ENCODE assay signal across 9 mouse cellular contexts in genomic region chr5:24335888-24336511, GRCm38 (mm10). TPM values are rescaled to one million over a fixed set of nuclear protein-coding genes. Genes with fewer than 3 reads are reported as not detected.
DNase-seq lines count a peak whose midpoint lies in the region; ATAC-seq and TF ChIP-seq lines count a peak whose summit lies in the region.
"Had no signal": no experiment of that assay in that cellular context is flagged by ENCODE, and none has a peak within 500 bp of the region (broad histone marks: within the 10 kb centered on the region; RNA-seq: fewer than 3 reads in every experiment).

No protein-coding gene starts in this region.

- 19% methylated on average over 3 of the region's 3 CpGs for WGBS in embryonic facial prominence, embryonic 10.5 days
- 22% methylated on average over 3 of the region's 3 CpGs for WGBS in hindbrain, embryonic 10.5 days
- 24% methylated on average over 3 of the region's 3 CpGs for WGBS in limb, embryonic 12.5 days

- DNase-seq in left cerebral cortex, adult 18-20 months (ENCODE audit: low spot score in 2 of 2): peak; percentile 44 to 45
- no peak for DNase-seq in left cerebral cortex, adult 11 months (ENCODE audit: low spot score)
- no peak for DNase-seq in G1E (ENCODE audit: low spot score)
- DNase-seq in embryonic facial prominence, embryonic 10.5 days (ENCODE audit: low spot score): peak; percentile 76
- DNase-seq in hindbrain, embryonic 10.5 days (ENCODE audit: low spot score): peak; percentile 78

- H3K9ac ChIP-seq in limb, embryonic 12.5 days (replicated peaks): no peak overlapping the region

- peaks cover 10% of the 10 kb centered on the region for H3K27me3 ChIP-seq in G1E (ENCODE audit: insufficient read depth, low read length)
- peaks cover 6% of the 10 kb centered on the region for H3K27me3 ChIP-seq in embryonic facial prominence, embryonic 10.5 days (replicated peaks; ENCODE audit: low read depth, poor library complexity, severe bottlenecking)
- H3K27me3 ChIP-seq in hindbrain, embryonic 10.5 days (ENCODE audit: insufficient read depth, poor library complexity, severe bottlenecking): no peaks in the 10 kb centered on the region
- no peaks in the 10 kb centered on the region for H3K27me3 ChIP-seq in limb, embryonic 12.5 days
- H3K27me3 ChIP-seq in myocyte (ENCODE audit: control insufficient read depth, insufficient read depth, insufficient read length): no peaks in the 10 kb centered on the region

- no peak overlapping the region for H3K4me3 ChIP-seq in G1E (ENCODE audit: low read depth, low read length)
- no peak overlapping the region for H3K4me3 ChIP-seq in embryonic facial prominence, embryonic 10.5 days
- no peak overlapping the region for H3K4me3 ChIP-seq in hindbrain, embryonic 10.5 days
- H3K4me3 ChIP-seq in limb, embryonic 12.5 days (replicated peaks): no peak overlapping the region
- H3K4me3 ChIP-seq in myocyte: no peak overlapping the region
- H3K4me3 ChIP-seq: megakaryocyte, embryonic 14.5 days had no signal

- H3K79me2 ChIP-seq in myocyte (ENCODE audit: control insufficient read depth, insufficient read depth): no peaks in the 10 kb centered on the region

- H3K36me3 ChIP-seq in G1E (replicated peaks): peaks cover 22% of the 10 kb centered on the region
- 0 out of 2 replicates have a peak, but pooled peaks cover 5% of the 10 kb centered on the region for H3K36me3 ChIP-seq in embryonic facial prominence, embryonic 10.5 days (replicated peaks)
- peaks cover 18% of the 10 kb centered on the region for H3K36me3 ChIP-seq in hindbrain, embryonic 10.5 days
- H3K36me3 ChIP-seq in limb, embryonic 12.5 days: 0 out of 2 replicates have a peak, but pooled peaks cover 6% of the 10 kb centered on the region
- H3K36me3 ChIP-seq in myocyte (ENCODE audit: control insufficient read depth, insufficient read depth): no peaks in the 10 kb centered on the region

- H3K27ac ChIP-seq in embryonic facial prominence, embryonic 10.5 days (replicated peaks): peak overlapping the region; percentile 61
- H3K27ac ChIP-seq in hindbrain, embryonic 10.5 days: peak overlapping the region; percentile 81
- no peak overlapping the region for H3K27ac ChIP-seq in limb, embryonic 12.5 days

- no peak for TF ChIP-seq POLR2A in myocyte (IDR thresholded peaks at IDR 0.05; ENCODE audit: insufficient read length, low read depth)

- no peak overlapping the region for H3K4me2 ChIP-seq in limb, embryonic 12.5 days
- no peak overlapping the region for H3K4me2 ChIP-seq in myocyte (ENCODE audit: low read depth)

- TF ChIP-seq CTCF in G1E (IDR thresholded peaks at IDR 0.05; ENCODE audit: low read depth, low read length): 0 out of 2 replicates have a peak, but pooled peaks have one; percentile 33

- no peak overlapping the region for H3ac ChIP-seq in myocyte (ENCODE audit: control insufficient read depth, insufficient read length)

- H3K4me1 ChIP-seq in G1E (ENCODE audit: insufficient read depth, low read depth, low read length): peaks cover 11% of the 10 kb centered on the region
- peaks cover 44% of the 10 kb centered on the region for H3K4me1 ChIP-seq in embryonic facial prominence, embryonic 10.5 days
- H3K4me1 ChIP-seq in hindbrain, embryonic 10.5 days (replicated peaks): peaks cover 69% of the 10 kb centered on the region
- no peaks in the 10 kb centered on the region for H3K4me1 ChIP-seq in limb, embryonic 12.5 days (replicated peaks)

- H3K9me3 ChIP-seq in G1E (replicated peaks): no peaks in the 10 kb centered on the region
- no peaks in the 10 kb centered on the region for H3K9me3 ChIP-seq in embryonic facial prominence, embryonic 10.5 days
- H3K9me3 ChIP-seq in hindbrain, embryonic 10.5 days: no peaks in the 10 kb centered on the region
- H3K9me3 ChIP-seq in limb, embryonic 12.5 days: no peaks in the 10 kb centered on the region
- H3K9me3 ChIP-seq: megakaryocyte, embryonic 14.5 days had no signal

- ATAC-seq in G1E (ENCODE audit: extremely low read depth, insufficient number of reproducible peaks, low FRiP score, poor library complexity, severe bottlenecking): no peak
- peak; percentile 56; the same call in 1 of the 2 replicates for ATAC-seq in limb, embryonic 12.5 days (ENCODE audit: insufficient number of reproducible peaks, insufficient read depth, low FRiP score, low TSS enrichment, low read depth)
- ATAC-seq in erythroblast, adult 5-6 weeks (replicated peaks; ENCODE audit: low FRiP score, poor library complexity, severe bottlenecking): no peak

TF ChIP-seq in myocyte, 11 proteins besides CTCF, POLR2A, EP300 and RAD21:
- TF ChIP-seq REST (IDR thresholded peaks at IDR 0.05; ENCODE audit: insufficient read depth, insufficient read length): peak; percentile 38
- TF ChIP-seq MYOD1 (IDR thresholded peaks at IDR 0.05; ENCODE audit: control insufficient read depth in 1 of 3, insufficient read length in 2 of 3, low read depth in 2 of 3): peak in 1 of 3 experiments; percentile 3
- no peak for TF ChIP-seq TCF12 (IDR thresholded peaks at IDR 0.05; ENCODE audit: insufficient read depth, poor library complexity, severe bottlenecking)

RNA-seq across cellular contexts. Expression of gene Kcnh2, which starts 15.4 kb away (rescaled TPM):
- 10 to 100 TPM; 29.6 to 36.2 TPM for total RNA-seq in left cerebral cortex, adult 18-20 months (2021)
- total RNA-seq in G1E (2014; fragmentation: Nextera tagmentation): 3.3 and 6.8 TPM in 2 replicates
- 1.0 and 1.3 TPM in 2 replicates for total RNA-seq in G1E (2017)
- 12.6 and 15.1 TPM in 2 replicates for polyA plus RNA-seq in G1E (2012)
- polyA plus RNA-seq in embryonic facial prominence, embryonic 10.5 days (2016; fragmentation: Nextera tagmentation; extraction: Ambion mirVana): 10.9 and 13.7 TPM in 2 replicates
- 32.4 and 33.9 TPM in 2 replicates for polyA plus RNA-seq in hindbrain, embryonic 10.5 days (2016; fragmentation: Nextera tagmentation; extraction: Ambion mirVana)
- polyA plus RNA-seq in limb, embryonic 12.5 days (2016; fragmentation: Nextera tagmentation; extraction: Ambion mirVana): 4.9 and 5.4 TPM in 2 replicates
- polyA plus RNA-seq in myocyte (2012; fragmentation: generic; extraction: Trizol): 10.3 TPM
- not detected in 2 replicates for total RNA-seq in erythroblast, adult 5-6 weeks (2015; ENCODE audit: low replicate concordance)
- 0.14 TPM in 1 of 2 replicates, not detected in the other for total RNA-seq in erythroblast, adult 5-6 weeks (2017; ENCODE audit: low replicate concordance)

RNA-seq across cellular contexts. Expression of gene Nos3, which starts 28.6 kb away (rescaled TPM):
- 10 to 100 TPM in 1 of 2 experiments, 1 to 10 TPM in 1; 8.0 to 10.7 TPM for total RNA-seq in left cerebral cortex, adult 18-20 months (2021)
- total RNA-seq in G1E (2014; fragmentation: Nextera tagmentation) (0.23 and 0.58 TPM in 2 replicates), G1E (2017) (0.17 and 0.22 TPM in 2 replicates)
- polyA plus RNA-seq in G1E (2012) (0.07 and 0.09 TPM in 2 replicates), myocyte (2012; fragmentation: generic; extraction: Trizol) (0.92 TPM)
- 7.6 and 7.7 TPM in 2 replicates for polyA plus RNA-seq in embryonic facial prominence, embryonic 10.5 days (2016; fragmentation: Nextera tagmentation; extraction: Ambion mirVana)
- 8.3 and 9.7 TPM in 2 replicates for polyA plus RNA-seq in hindbrain, embryonic 10.5 days (2016; fragmentation: Nextera tagmentation; extraction: Ambion mirVana)
- 5.2 and 6.1 TPM in 2 replicates for polyA plus RNA-seq in limb, embryonic 12.5 days (2016; fragmentation: Nextera tagmentation; extraction: Ambion mirVana)
- not detected in 2 replicates for total RNA-seq in erythroblast, adult 5-6 weeks (2015; ENCODE audit: low replicate concordance)
- not detected in 2 replicates for total RNA-seq in erythroblast, adult 5-6 weeks (2017; ENCODE audit: low replicate concordance)

RNA-seq across cellular contexts. Expression of gene Atg9b, which starts 55.9 kb away (rescaled TPM):
- 1 to 10 TPM; 4.2 to 6.4 TPM for total RNA-seq in left cerebral cortex, adult 18-20 months (2021)
- total RNA-seq in G1E (2014; fragmentation: Nextera tagmentation): not detected in 2 replicates
- total RNA-seq in G1E (2017): 0.06 and 0.11 TPM in 2 replicates
- 0.15 TPM in 2 replicates for polyA plus RNA-seq in G1E (2012)
- 0.69 and 0.83 TPM in 2 replicates for polyA plus RNA-seq in embryonic facial prominence, embryonic 10.5 days (2016; fragmentation: Nextera tagmentation; extraction: Ambion mirVana)
- 0.21 and 0.75 TPM in 2 replicates for polyA plus RNA-seq in hindbrain, embryonic 10.5 days (2016; fragmentation: Nextera tagmentation; extraction: Ambion mirVana)
- polyA plus RNA-seq in limb, embryonic 12.5 days (2016; fragmentation: Nextera tagmentation; extraction: Ambion mirVana): 0.46 and 0.47 TPM in 2 replicates
- polyA plus RNA-seq in myocyte (2012; fragmentation: generic; extraction: Trizol): 4.0 TPM
- not detected in 2 replicates for total RNA-seq in erythroblast, adult 5-6 weeks (2015; ENCODE audit: low replicate concordance)
- not detected in 2 replicates for total RNA-seq in erythroblast, adult 5-6 weeks (2017; ENCODE audit: low replicate concordance)

RNA-seq across cellular contexts. Expression of gene Abcb8, which starts 57.5 kb away (rescaled TPM):
- total RNA-seq in left cerebral cortex, adult 18-20 months (2021): 10 to 100 TPM; 43.3 to 56.1 TPM
- total RNA-seq in G1E (2014; fragmentation: Nextera tagmentation) (13.5 and 17.7 TPM in 2 replicates), G1E (2017) (15.4 and 20.4 TPM in 2 replicates)
- polyA plus RNA-seq in G1E (2012) (43.6 and 44.0 TPM in 2 replicates), myocyte (2012; fragmentation: generic; extraction: Trizol) (37.7 TPM)
- 53.6 and 57.2 TPM in 2 replicates for polyA plus RNA-seq in embryonic facial prominence, embryonic 10.5 days (2016; fragmentation: Nextera tagmentation; extraction: Ambion mirVana)
- 54.5 and 55.3 TPM in 2 replicates for polyA plus RNA-seq in hindbrain, embryonic 10.5 days (2016; fragmentation: Nextera tagmentation; extraction: Ambion mirVana)
- polyA plus RNA-seq in limb, embryonic 12.5 days (2016; fragmentation: Nextera tagmentation; extraction: Ambion mirVana): 41.6 and 42.9 TPM in 2 replicates
- total RNA-seq in erythroblast, adult 5-6 weeks (2015; ENCODE audit: low replicate concordance): 11.3 and 22.7 TPM in 2 replicates
- 2.9 and 5.5 TPM in 2 replicates for total RNA-seq in erythroblast, adult 5-6 weeks (2017; ENCODE audit: low replicate concordance)

Comparison
In these comparisons a context has a peak if more than half of its experiments do, and no peak if none do; other contexts are left out.
1. DNase-seq: peak in left cerebral cortex, adult 18-20 months (2 of 2), embryonic facial prominence, embryonic 10.5 days (single experiment) and hindbrain, embryonic 10.5 days (single experiment); none in left cerebral cortex, adult 11 months (single experiment) and G1E (single experiment).